Mouse (Mus musculus) large intestine, adult 2 months (tissue): ENCODE data around the gene Exosc8. TPM values are rescaled to one million over a fixed set of nuclear protein-coding genes. Genes with fewer than 3 reads are reported as not detected.
"Not testable (repeated sequence)": the region's sequence is repeated elsewhere in the genome, so short reads cannot be mapped to it uniquely, and the experiment has no call there.

ENCODE experiments used
- DNase-seq: peaks from one replicate; pipeline ENCODE4 v3.0.0-alpha.2; 2012; ENCODE audit warnings: low read depth, low spot score
- WGBS: fragments of 180-500 bp; shearing (Covaris S2); methylation state at CpG from one replicate; pipeline ENCODE4 v1.1.7; 2018; 5-methylcytosine and 5-hydroxymethylcytosine counted together
- polyA plus RNA-seq: library from polyadenylated mRNA; depleted of rRNA; stranded (reverse); fragments of >200 nt; gene quantifications from 2 replicates; pipeline ENCODE4 v1.2.3, GENCODE M21; 2012; rRNA removed

The Exosc8 gene
- 29.8 and 32.3 TPM in 2 replicates for polyA plus RNA-seq

- no peak for DNase-seq
- WGBS: under 1% methylated on average over 63 of the region's 65 CpGs
Observed at GRCm38 (mm10) chr3:54735247-54736046, at the start of gene Exosc8, which contains the start of gene Alg5. Exosc8 (minus strand) TSS chr3:54735393. Alg5 (plus strand) TSS chr3:54735539.

- no peak for DNase-seq
- WGBS: 76% methylated on average over 7 of the region's 7 CpGs
Observed at GRCm38 (mm10) chr3:54775989-54776631, 40.9 kb upstream of the Exosc8 start.

- WGBS: 82% methylated on average over 6 of the region's 6 CpGs
Observed at GRCm38 (mm10) chr3:54773613-54774012, 38.4 kb upstream of the Exosc8 start.

GRCm38 (mm10) chr3:54769349-54770275 is 34.4 kb upstream of the Exosc8 start:
- DNase-seq: no peak
- 76% methylated on average over 17 of the region's 17 CpGs for WGBS

More at GRCm38 (mm10) chr3:54773613-54774012, 38.4 kb upstream of the Exosc8 start:
- DNase-seq: no peak

GRCm38 (mm10) chr3:54768592-54768991 is 33.4 kb upstream of the Exosc8 start:
- WGBS: 85% methylated on average over 8 of the region's 8 CpGs

GRCm38 (mm10) chr3:54766811-54767210 is 31.6 kb upstream of the Exosc8 start:
- 64% methylated on average over 5 of the region's 5 CpGs for WGBS
- DNase-seq: no peak

More at GRCm38 (mm10) chr3:54768592-54768991, 33.4 kb upstream of the Exosc8 start:
- no peak for DNase-seq

- DNase-seq: no peak
- 73% methylated on average over 14 of the region's 14 CpGs for WGBS
Observed at GRCm38 (mm10) chr3:54766034-54766433, 30.8 kb upstream of the Exosc8 start.

- WGBS: 89% methylated on average over 6 of the region's 6 CpGs
- not testable (repeated sequence) for DNase-seq
Observed at GRCm38 (mm10) chr3:54765521-54765920, 30.3 kb upstream of the Exosc8 start.

- 75% methylated on average over 18 of the region's 18 CpGs for WGBS
- no peak for DNase-seq
Observed at GRCm38 (mm10) chr3:54764418-54764817, 29.2 kb upstream of the Exosc8 start.

GRCm38 (mm10) chr3:54761258-54761657 is 26.1 kb upstream of the Exosc8 start:
- no peak for DNase-seq
- 71% methylated on average over 1 of the region's 1 CpGs for WGBS

DNA sequence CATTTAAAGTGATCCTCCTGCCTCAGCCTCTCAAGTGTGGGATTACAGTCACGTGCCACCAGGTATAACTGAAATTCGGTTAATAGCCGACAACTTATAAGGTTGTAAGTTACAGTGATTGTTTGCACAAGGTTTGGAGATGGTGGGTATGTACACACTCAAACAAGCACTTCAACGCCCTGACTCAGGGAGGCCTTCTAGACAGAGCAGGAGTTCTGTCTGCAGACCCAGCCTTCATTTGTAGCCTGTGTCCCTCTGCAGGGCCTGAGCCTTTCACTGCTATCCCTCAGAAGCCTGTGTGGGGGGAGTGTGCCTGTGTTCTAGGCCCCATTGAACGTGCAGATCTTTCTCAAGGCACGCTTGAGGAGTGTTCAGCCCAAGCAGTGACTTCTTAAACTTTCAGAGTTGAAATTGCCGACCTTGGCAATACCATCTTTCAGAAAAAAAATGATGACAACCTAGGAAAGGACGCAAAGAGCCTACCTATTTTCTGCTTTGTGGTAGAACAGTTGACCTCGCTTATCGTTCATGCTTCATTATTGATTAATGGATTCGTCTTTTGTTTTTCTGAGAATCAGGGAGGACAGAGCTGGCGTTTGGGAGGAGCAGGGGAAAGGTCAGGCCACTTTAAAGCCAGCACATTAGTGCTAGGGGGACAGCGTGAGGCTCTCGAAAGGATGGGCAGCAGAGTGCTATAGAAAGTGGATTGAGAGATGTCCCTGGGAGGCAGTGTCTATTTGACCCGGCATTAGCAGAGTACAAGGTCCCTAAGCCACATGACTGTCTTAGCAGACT is 25.3 kb upstream of the Exosc8 start:
- WGBS: 75% methylated on average over 15 of the region's 15 CpGs
- no peak for DNase-seq

GRCm38 (mm10) chr3:54759211-54759610 is 24.0 kb upstream of the Exosc8 start:
- no peak for DNase-seq
- 79% methylated on average over 9 of the region's 9 CpGs for WGBS

DNA sequence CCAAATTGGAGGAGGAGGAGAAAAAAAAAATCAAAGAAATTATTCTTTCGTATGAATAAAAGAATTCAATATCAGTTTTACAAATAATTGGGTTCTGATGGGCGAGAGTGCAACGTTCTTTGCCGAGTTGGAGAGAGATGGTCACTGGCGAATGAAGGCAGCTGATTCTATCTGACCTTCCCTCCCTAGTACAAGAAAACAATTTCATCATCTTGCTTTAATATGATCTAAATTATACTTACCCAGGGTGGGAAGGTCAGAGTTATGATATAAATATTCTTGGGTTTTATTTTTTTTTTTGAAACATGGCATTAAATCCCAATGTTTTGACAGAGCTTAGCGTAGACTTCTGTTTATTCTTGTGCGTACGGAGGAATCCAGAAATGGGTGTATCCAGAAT is 22.3 kb upstream of the Exosc8 start:
- no peak for DNase-seq
- 40% methylated on average over 8 of the region's 8 CpGs for WGBS

DNA sequence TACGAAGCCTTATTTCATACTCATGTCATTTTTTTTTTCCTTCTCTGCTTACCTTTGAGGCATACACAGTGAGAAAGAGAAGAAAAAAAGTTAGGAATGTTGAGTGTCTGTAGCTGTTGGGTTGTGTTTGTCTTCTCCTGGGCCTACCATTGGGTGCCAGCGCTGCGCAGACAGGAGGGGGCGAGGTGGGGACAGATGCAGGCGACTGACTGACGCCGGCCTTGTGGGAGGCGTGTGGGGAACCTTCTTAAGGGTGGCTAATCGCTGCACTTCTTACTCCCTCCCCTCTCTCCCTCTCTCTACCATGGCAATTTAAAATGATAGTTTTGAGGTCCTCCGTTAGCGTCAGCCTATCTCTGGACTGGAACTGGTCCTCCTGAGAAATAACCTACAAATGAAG is 20.9 kb upstream of the Exosc8 start:
- 3% methylated on average over 11 of the region's 11 CpGs for WGBS
- DNase-seq: no peak

DNA sequence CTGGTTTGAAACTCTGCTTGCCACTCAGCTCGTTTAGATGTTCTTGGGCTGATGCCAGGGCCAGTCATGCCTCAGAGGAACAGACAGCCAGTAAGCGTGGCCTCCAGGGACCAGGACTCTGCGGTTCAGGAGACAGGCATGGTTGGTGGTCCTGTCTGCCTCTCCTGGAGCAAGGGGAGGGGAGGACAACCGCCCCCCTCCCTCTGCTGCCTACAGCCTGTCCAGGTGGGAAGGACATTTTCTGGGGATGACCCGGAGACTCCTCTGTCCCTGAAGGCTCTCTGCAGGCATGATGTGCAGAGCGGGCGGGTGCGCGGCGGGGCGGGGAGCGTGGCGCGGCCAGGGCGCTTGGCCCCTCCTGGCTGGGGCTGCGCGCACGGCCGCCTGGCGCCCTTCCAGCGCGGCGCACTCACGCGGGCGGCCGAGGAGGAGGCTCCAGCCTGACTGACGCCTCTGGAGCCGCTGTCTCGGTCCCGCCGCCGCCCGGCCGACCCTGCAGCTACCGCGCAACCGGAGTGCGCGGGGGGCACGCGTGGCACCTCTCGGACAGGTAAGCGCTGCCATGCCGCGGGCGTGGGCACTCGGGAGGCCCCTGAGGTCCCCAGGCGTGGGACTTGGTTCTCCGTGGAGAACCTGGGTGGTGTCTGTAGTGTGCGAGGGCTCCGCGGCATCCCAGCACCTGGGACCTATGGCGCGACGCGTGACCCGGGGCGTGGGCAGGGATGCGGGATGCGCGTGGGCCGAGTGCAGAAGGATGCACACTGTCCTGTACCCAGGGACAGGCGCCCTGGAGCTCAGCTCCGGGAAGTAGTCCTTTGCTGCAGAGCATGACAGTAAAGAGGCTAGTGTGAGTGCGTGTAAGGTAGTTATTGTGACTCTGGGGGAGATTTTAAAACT is 20.2 kb upstream of the Exosc8 start, which contains the start of gene Smad9:
TSS of gene Smad9 (plus strand) at position 438 of the 897 bp plus-strand sequence.
- WGBS: under 1% methylated on average over 66 of the region's 66 CpGs

GRCm38 (mm10) chr3:54753411-54753810 is 18.2 kb upstream of the Exosc8 start:
- DNase-seq: no peak
- WGBS: 81% methylated on average over 4 of the region's 4 CpGs

More for the DNA sequence above, 20.2 kb upstream of the Exosc8 start, which contains the start of gene Smad9:
- no peak for DNase-seq

- 56% methylated on average over 5 of the region's 5 CpGs for WGBS
- no peak for DNase-seq
Observed at GRCm38 (mm10) chr3:54745799-54746198, 10.6 kb upstream of the Exosc8 start.

DNA sequence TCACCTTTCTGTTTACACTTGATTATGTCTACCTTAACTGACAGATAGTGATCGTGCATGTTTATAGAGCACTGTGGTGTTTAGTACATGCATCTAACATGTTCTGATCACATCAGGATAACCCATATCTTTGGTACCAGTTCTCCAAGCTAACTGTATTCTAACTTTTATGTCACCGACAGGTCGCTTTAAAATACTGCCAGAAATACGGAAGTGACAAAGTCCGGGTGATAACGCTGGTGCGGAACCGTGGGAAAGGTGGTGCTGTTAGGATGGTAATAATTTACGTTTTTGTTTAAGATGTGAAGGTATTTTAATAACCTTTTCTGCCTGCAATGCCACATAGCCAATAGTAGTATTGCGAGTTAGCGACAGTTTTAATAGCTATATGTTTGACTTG is 6.8 kb upstream of the Exosc8 start:
- WGBS: 59% methylated on average over 11 of the region's 11 CpGs
- DNase-seq: peak; percentile 37
